Mouse (Mus musculus): ENCODE measurements around the gene Ccdc47. TPM values are rescaled to one million over a fixed set of nuclear protein-coding genes. Genes with fewer than 3 reads are reported as not detected.

Ccdc47 gene
- 54.8 and 62.3 TPM in 2 replicates for polyA plus RNA-seq (2012; rRNA removed)

GRCm38 (mm10) chr11:106215927-106216729, at the start of gene Ccdc47:
Ccdc47 (minus strand) TSS chr11:106216344.

GRCm38 (mm10) chr11:106255685-106256451, 39.7 kb upstream of the Ccdc47 start, which contains the start of the genes Ftsj3 and Psmc5:
Ftsj3 (minus strand) TSS chr11:106256079.
Psmc5 (plus strand) TSS chr11:106256154.

GRCm38 (mm10) chr11:106216730-106217490, 766 bp upstream of the Ccdc47 start, which contains the start of gene Ddx42:
Ddx42 (plus strand) TSS chr11:106216926.

GRCm38 (mm10) chr11:106202123-106202465, 14.1 kb downstream of the Ccdc47 start, which contains the start of gene Strada:
Strada (minus strand) TSS chr11:106202168.

GRCm38 (mm10) chr11:106160841-106161721, 55.1 kb downstream of the Ccdc47 start, which contains the start of the genes Gm10840 and Limd2:
Gm10840 (plus strand) TSS chr11:106160850.
Limd2 (minus strand) TSS chr11:106160860.

Other genes starting within 250 kb of the Ccdc47 start
- gene Ace, start 248.4 kb downstream of the Ccdc47 start, polyA plus RNA-seq (2012; rRNA removed): 12.2 and 13.7 TPM in 2 replicates
- gene Ace3, start 221.7 kb downstream of the Ccdc47 start, polyA plus RNA-seq (2012; rRNA removed): not detected in 2 replicates
- 1.8 and 2.1 TPM in 2 replicates for gene Kcnh6, start 208.2 kb downstream of the Ccdc47 start, polyA plus RNA-seq (2012; rRNA removed)
- 158 and 165 TPM in 2 replicates for gene Dcaf7, start 179.5 kb downstream of the Ccdc47 start, polyA plus RNA-seq (2012; rRNA removed)
- gene Taco1, start 150.3 kb downstream of the Ccdc47 start, polyA plus RNA-seq (2012; rRNA removed): 12.3 and 13.9 TPM in 2 replicates
- gene Map3k3, start 131.7 kb downstream of the Ccdc47 start, polyA plus RNA-seq (2012; rRNA removed): 28.1 and 28.5 TPM in 2 replicates
- gene Gm10840, start 55.5 kb downstream of the Ccdc47 start, polyA plus RNA-seq (2012; rRNA removed): not detected in 2 replicates
- gene Limd2, start 55.5 kb downstream of the Ccdc47 start, polyA plus RNA-seq (2012; rRNA removed): 89.2 and 92.8 TPM in 2 replicates
- gene Strada, start 14.2 kb downstream of the Ccdc47 start, polyA plus RNA-seq (2012; rRNA removed): 46.5 and 48.0 TPM in 2 replicates
- gene Ddx42, start 582 bp upstream of the Ccdc47 start, polyA plus RNA-seq (2012; rRNA removed): 49.7 and 52.5 TPM in 2 replicates
- 29.1 and 31.0 TPM in 2 replicates for gene Ftsj3, start 39.7 kb upstream of the Ccdc47 start, polyA plus RNA-seq (2012; rRNA removed)
- 179 and 181 TPM in 2 replicates for gene Psmc5, start 39.8 kb upstream of the Ccdc47 start, polyA plus RNA-seq (2012; rRNA removed)
- gene Smarcd2, start 56.6 kb upstream of the Ccdc47 start, polyA plus RNA-seq (2012; rRNA removed): 27.0 and 30.3 TPM in 2 replicates
- 0.27 TPM in 2 replicates for gene Tcam1, start 60.3 kb upstream of the Ccdc47 start, polyA plus RNA-seq (2012; rRNA removed)
- gene Gh, start 85.5 kb upstream of the Ccdc47 start, polyA plus RNA-seq (2012; rRNA removed): not detected in 2 replicates
- 0.54 and 0.83 TPM in 2 replicates for gene Cd79b, start 98.4 kb upstream of the Ccdc47 start, polyA plus RNA-seq (2012; rRNA removed)
- 0.04 and 0.13 TPM in 2 replicates for gene Scn4a, start 136.9 kb upstream of the Ccdc47 start, polyA plus RNA-seq (2012; rRNA removed)
- gene Prr29, start 149.1 kb upstream of the Ccdc47 start, polyA plus RNA-seq (2012; rRNA removed): 0.23 TPM in 1 of 2 replicates, not detected in the other
- gene Icam2, start 171.7 kb upstream of the Ccdc47 start, polyA plus RNA-seq (2012; rRNA removed): 12.2 and 12.7 TPM in 2 replicates